Mouse (Mus musculus): ENCODE results near the gene Atp8b3. TPM values are rescaled to one million over a fixed set of nuclear protein-coding genes. Genes with fewer than 3 reads are reported as not detected.

Gene Atp8b3
- polyA plus RNA-seq, 1 experiment = not detected

GRCm38 (mm10) chr10:80535071-80535470, 3.9 kb downstream of the Atp8b3 start:
- DNase-seq (ENCODE audit: low read depth, low spot score) = no peak
- 4% methylated on average over 14 of the region's 14 CpGs for WGBS

- no peak for DNase-seq (ENCODE audit: low read depth, low spot score)
- WGBS = 12% methylated on average over 7 of the region's 7 CpGs
Measured at GRCm38 (mm10) chr10:80533704-80534103, 5.2 kb downstream of the Atp8b3 start.

- WGBS = 81% methylated on average over 11 of the region's 11 CpGs
Measured at GRCm38 (mm10) chr10:80532783-80533182, 6.1 kb downstream of the Atp8b3 start.

GRCm38 (mm10) chr10:80526172-80526571, 12.8 kb downstream of the Atp8b3 start:
- WGBS = 25% methylated on average over 9 of the region's 9 CpGs
- no peak for DNase-seq (ENCODE audit: low read depth, low spot score)

More at GRCm38 (mm10) chr10:80532783-80533182, 6.1 kb downstream of the Atp8b3 start:
- DNase-seq (ENCODE audit: low read depth, low spot score) = no peak

- 94% methylated on average over 7 of the region's 7 CpGs for WGBS
- DNase-seq (ENCODE audit: low read depth, low spot score) = no peak
Measured at GRCm38 (mm10) chr10:80523299-80523698, 15.6 kb downstream of the Atp8b3 start.

GRCm38 (mm10) chr10:80519287-80519686, 19.6 kb downstream of the Atp8b3 start:
- no peak for DNase-seq (ENCODE audit: low read depth, low spot score)
- WGBS = 70% methylated on average over 2 of the region's 2 CpGs

GRCm38 (mm10) chr10:80513739-80514138, 25.2 kb downstream of the Atp8b3 start:
- no peak for DNase-seq (ENCODE audit: low read depth, low spot score)
- 8% methylated on average over 19 of the region's 19 CpGs for WGBS

- WGBS = 51% methylated on average over 10 of the region's 10 CpGs
- no peak for DNase-seq (ENCODE audit: low read depth, low spot score)
Measured at GRCm38 (mm10) chr10:80510273-80510660, 28.7 kb downstream of the Atp8b3 start.

- WGBS = 5% methylated on average over 20 of the region's 20 CpGs
- DNase-seq (ENCODE audit: low read depth, low spot score) = peak; percentile 42
Measured at GRCm38 (mm10) chr10:80509412-80510272, 29.3 kb downstream of the Atp8b3 start.

GRCm38 (mm10) chr10:80506222-80506621, 32.7 kb downstream of the Atp8b3 start:
- no peak for DNase-seq (ENCODE audit: low read depth, low spot score)
- 1% methylated on average over 11 of the region's 11 CpGs for WGBS

GRCm38 (mm10) chr10:80504724-80505123, 34.2 kb downstream of the Atp8b3 start:
- WGBS = 1% methylated on average over 9 of the region's 9 CpGs
- no peak for DNase-seq (ENCODE audit: low read depth, low spot score)

GRCm38 (mm10) chr10:80503599-80504220, 35.2 kb downstream of the Atp8b3 start:
- no peak for DNase-seq (ENCODE audit: low read depth, low spot score)
- WGBS = 10% methylated on average over 27 of the region's 27 CpGs

- 5% methylated on average over 22 of the region's 22 CpGs for WGBS
- DNase-seq (ENCODE audit: low read depth, low spot score) = no peak
Measured at GRCm38 (mm10) chr10:80502819-80503314, 36.1 kb downstream of the Atp8b3 start.

- DNase-seq (ENCODE audit: low read depth, low spot score) = no peak
- WGBS = 2% methylated on average over 7 of the region's 7 CpGs
Measured at GRCm38 (mm10) chr10:80502291-80502690, 36.6 kb downstream of the Atp8b3 start.

- DNase-seq (ENCODE audit: low read depth, low spot score) = no peak
- 2% methylated on average over 20 of the region's 20 CpGs for WGBS
Measured at GRCm38 (mm10) chr10:80496421-80496820, 42.5 kb downstream of the Atp8b3 start.

GRCm38 (mm10) chr10:80495901-80496300, 43.0 kb downstream of the Atp8b3 start:
- DNase-seq (ENCODE audit: low read depth, low spot score) = no peak
- WGBS = 1% methylated on average over 35 of the region's 35 CpGs

- under 1% methylated on average over 42 of the region's 42 CpGs for WGBS
- DNase-seq (ENCODE audit: low read depth, low spot score) = no peak
Measured at GRCm38 (mm10) chr10:80494732-80495131, 44.2 kb downstream of the Atp8b3 start, which contains the start of gene Onecut3. Onecut3 (plus strand) TSS chr10:80494835.

GRCm38 (mm10) chr10:80490051-80490450, 48.9 kb downstream of the Atp8b3 start:
- no peak for DNase-seq (ENCODE audit: low read depth, low spot score)
- 2% methylated on average over 22 of the region's 22 CpGs for WGBS

GRCm38 (mm10) chr10:80486862-80487379, 52.0 kb downstream of the Atp8b3 start:
- DNase-seq (ENCODE audit: low read depth, low spot score) = no peak
- 72% methylated on average over 7 of the region's 7 CpGs for WGBS

- 32% methylated on average over 5 of the region's 5 CpGs for WGBS
- DNase-seq (ENCODE audit: low read depth, low spot score) = no peak
Measured at GRCm38 (mm10) chr10:80481002-80481401, 57.9 kb downstream of the Atp8b3 start.
